Mouse (Mus musculus): ENCODE measurements at regions not wholly inside any gene's neighbourhood (a gene's known extent, or its start where the extent isn't known, plus 50 kb on each side); places are given as distances from the start of the nearest gene placed in this dataset.

DNA sequence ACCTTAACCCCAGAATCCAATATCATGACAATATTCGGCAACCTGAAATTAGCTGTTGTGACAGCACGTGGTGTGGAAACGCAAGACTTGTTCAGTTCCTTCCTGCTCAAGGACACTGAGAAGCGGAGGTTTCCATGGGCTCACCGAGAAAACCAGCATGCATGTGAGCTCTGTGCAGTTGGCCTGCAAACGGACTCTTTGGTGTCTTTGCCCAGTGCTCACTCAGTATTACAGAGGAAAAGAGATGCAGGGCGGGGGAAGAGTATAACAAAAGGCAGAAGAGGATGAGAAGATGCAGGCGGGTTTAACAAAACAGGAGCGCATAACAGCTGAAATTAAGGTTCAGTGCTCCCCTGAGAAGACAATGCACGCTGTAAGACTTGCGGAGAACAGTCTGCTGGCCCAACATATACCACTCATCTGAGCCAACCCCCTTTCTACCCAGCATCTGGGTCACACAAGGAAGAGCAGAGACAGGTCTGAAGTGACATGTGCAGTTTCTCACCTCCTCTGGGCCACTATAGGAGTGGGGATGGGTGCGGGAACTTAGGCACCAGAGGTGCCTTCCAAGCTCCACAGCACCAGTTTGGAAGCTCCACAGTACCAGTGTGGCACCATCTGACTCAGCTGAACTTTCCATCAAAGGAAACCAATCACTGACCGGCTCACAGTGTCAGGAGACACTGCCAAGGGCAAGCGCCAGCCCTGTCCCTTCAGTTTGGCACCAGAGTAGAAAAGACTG, 133.6 kb upstream of the Klf7 start:
- Histone ChIP-seq H3K27ac (peak overlapping the region; percentile 83), H3K4me3 (peak overlapping the region; percentile 28; the same call in 1 of the 2 replicates)
- TF ChIP-seq CTCF (conservative IDR thresholded peaks at IDR 0.05): no peak
- peak in 1 of 2 experiments; percentile 16 for DNase-seq (ENCODE audit: low spot score in 2 of 2)

DNA sequence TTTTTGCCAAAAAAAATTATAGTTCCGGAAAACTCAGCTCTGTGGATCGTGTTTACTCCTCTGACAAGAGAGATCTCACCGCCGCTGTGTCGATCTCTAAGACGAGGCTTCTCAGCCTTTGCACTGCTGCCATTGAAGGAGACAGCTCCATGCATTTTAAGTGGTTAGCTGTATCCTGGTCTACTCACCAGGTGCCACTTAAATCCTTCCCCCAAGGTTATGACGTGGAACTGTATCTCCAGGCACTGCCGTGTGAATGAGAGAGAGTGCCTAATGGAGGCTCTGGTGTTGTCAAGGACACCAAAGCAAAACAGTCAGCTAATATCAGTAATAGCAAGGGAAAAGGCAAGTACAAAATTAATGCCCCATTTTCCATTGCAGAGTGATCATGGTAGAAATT, 132.6 kb upstream of the Klf7 start:
- TF ChIP-seq CTCF (conservative IDR thresholded peaks at IDR 0.05): no peak
- peak overlapping the region; percentile 0; the same call in 1 of the 2 replicates for H3K4me3 ChIP-seq
- H3K27ac ChIP-seq: peak overlapping the region; percentile 76
- no peak for DNase-seq (ENCODE audit: low spot score in 2 of 2)

DNA sequence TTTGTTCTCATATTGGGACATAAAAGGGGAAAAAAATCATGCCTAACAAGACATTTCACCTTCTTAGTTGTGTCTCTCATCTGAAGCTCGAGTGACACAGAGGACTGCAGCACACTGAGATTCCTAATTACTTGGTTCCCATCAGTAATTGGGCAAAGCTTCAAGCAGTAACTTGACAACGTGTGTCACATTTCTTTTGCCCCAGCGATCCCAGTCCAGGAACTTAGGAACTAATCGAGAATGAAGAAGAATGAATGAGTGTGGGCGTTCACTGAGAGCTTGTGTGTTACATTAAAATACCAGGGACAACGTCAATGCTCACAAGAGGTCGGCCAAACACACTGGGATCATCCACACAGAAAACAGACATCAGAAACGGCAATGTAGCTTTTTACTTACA, 131.9 kb upstream of the Klf7 start:
- DNase-seq (ENCODE audit: low spot score in 2 of 2): no peak
- peak overlapping the region; percentile 23; the same call in 1 of the 2 replicates for H3K27ac ChIP-seq
- no peak overlapping the region; the same call in 1 of the 2 replicates for H3K4me3 ChIP-seq
- no peak for TF ChIP-seq CTCF (conservative IDR thresholded peaks at IDR 0.05)

DNA sequence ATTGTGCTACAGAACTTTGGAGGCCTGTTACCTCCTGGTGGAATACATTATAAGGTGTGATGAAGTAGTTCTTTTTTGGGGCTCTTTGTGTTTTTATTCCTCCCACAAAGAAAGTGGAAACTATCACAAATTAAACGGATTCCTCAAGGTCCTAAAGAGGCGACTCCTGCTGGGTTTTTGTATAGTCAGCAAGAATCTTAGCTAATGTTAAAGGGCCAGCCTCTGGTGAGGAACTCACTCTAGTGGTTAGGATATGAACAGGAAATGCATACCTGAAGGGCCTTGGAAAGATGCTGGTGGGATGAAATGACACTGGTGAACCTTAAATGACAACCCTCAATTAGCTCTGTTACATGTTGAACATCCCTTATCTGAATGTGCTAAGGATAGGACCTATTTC, 120.3 kb upstream of the Klf7 start:
- no peak for DNase-seq (ENCODE audit: low spot score in 2 of 2)
- no peak for TF ChIP-seq CTCF (conservative IDR thresholded peaks at IDR 0.05)
- H3K4me3 ChIP-seq: no peak overlapping the region
- no peak overlapping the region for H3K27ac ChIP-seq

DNA sequence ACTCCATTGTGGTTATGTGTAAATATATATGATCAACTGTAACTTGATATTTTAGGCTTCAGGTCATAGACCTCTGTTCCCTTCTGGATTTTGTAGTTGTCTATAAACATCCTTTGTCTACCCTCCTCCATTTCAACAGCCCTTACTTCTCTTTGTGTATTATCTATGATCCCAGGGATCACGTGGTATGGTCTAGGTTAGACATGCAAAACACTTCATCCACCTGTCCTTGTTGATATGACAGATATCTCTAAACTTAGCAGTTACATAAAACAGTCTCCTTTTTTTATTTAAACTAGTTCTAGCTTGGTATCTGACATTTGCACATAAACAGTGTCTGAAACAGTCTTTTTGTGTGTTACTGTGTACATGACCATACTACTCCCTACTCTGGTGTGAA, 107.6 kb upstream of the Klf7 start:
- Histone ChIP-seq H3K4me3 (no peak overlapping the region), H3K27ac (no peak overlapping the region)
- DNase-seq (ENCODE audit: low spot score in 2 of 2): no peak
- no peak for TF ChIP-seq CTCF (conservative IDR thresholded peaks at IDR 0.05)

DNA sequence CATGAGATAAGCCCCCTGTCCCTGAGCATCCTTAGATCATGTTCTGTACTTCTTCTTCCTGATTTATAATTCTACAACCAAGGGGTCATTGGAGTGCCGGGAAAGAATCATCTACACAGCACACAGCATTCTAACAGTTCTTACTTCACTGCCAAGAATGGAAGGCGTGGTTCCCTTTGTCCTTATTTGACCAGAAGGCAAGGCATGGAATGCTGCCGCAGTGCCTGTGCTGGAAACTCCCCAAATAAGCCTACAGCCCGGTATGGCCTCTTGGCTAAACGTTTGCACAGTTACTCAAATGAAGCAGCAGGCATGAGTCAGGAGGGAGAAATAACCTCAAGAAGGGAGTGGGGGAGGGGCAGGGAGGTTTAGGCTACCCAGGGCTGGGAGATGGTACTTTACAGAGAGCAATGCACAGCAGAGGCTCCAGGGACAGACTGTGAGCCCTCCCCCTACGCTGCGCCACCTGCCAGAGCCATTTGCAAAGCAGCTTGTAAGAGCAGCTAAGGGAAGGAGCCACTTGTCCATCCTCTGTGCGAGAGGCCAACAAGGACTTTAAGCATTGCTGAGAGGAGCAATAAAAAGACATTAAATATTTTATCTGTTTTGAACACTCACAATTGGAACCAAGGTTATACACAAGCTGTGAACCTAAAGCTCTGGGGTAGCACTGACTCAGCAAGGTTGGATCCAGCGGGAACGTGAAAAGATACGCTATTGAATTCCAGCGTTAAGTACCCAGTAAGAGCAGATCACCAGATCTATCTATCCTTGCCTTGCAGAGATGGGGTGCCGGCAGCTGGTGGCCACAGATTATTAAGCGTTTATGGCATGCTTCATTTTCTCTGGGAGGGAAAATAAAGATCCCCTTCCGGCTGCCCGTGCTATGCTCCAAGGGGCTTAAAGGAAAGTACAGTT, 104.2 kb upstream of the Klf7 start:
- H3K27ac ChIP-seq: peak overlapping the region; percentile 24
- DNase-seq (ENCODE audit: low spot score in 2 of 2): peak; percentile 42 to 54
- TF ChIP-seq CTCF (conservative IDR thresholded peaks at IDR 0.05): no peak
- H3K4me3 ChIP-seq: no peak overlapping the region

DNA sequence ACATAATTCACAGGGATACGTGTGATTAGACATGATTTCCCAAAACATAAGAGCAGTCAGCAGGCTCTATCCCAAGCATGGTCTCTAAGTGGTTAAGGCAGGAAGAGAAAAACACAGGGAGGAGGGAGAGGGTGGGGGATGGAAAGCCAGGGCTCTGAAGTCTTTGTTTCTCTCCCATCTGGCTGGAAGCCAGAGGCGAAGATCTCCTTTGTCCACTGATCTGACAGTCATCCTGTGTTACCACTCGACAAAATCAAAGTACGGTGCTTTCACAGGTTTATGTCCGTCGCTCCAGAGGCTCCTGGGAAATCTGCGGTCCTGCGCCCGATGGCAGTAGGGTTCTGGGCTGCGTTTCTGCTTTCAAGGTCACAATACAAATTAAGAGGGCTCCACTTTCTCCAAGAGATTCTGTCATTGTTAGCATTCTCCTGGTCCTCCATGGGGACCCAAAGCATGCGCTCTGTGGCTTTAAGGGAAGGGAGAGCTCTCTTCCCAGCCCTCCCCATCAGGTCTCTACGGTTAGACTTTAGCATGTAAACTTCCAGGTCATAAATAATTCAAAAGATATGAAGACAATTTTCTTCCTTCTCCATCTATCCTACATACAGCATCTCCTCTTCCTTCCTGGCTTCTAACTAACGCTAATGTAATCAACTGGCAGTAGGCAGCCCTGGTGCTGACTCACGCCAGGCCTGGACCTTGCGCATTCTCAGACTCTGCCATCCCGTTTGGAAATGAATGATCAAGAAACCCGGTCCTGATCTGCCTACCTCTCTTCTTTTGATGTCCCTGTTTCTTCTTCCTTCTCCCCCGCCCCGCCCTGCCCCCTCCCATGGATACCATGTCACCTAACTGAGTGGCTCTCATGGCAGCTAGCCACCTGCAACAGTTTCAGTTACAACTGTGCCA, 102.0 kb upstream of the Klf7 start:
- DNase-seq (ENCODE audit: low spot score in 2 of 2): no peak
- H3K27ac ChIP-seq: peak overlapping the region; percentile 58
- no peak for TF ChIP-seq CTCF (conservative IDR thresholded peaks at IDR 0.05)

DNA sequence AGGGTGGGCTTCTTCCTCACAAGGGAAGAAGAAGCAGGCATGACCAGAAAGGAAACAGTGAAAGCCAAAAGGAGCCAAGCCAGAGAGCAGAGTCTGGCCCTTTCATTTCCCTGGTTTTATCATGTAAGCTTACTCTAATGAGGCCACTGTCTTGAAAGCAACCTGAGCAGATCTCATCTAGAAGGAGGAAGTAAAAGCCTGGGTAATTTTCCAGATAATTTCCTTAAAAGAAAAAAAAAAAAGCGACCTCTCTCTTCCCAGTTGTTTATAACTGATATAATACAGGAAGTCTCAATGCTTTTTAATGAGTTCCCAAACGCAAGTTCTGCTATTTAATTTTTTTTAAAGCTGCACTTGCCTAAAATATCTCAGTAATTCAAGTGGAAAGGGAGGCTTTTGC, 100.4 kb upstream of the Klf7 start:
- TF ChIP-seq CTCF (conservative IDR thresholded peaks at IDR 0.05): no peak
- H3K27ac ChIP-seq: peak overlapping the region; percentile 58

More for the DNA sequence above, 102.0 kb upstream of the Klf7 start:
- peak overlapping the region; percentile 28 for H3K4me3 ChIP-seq

DNA sequence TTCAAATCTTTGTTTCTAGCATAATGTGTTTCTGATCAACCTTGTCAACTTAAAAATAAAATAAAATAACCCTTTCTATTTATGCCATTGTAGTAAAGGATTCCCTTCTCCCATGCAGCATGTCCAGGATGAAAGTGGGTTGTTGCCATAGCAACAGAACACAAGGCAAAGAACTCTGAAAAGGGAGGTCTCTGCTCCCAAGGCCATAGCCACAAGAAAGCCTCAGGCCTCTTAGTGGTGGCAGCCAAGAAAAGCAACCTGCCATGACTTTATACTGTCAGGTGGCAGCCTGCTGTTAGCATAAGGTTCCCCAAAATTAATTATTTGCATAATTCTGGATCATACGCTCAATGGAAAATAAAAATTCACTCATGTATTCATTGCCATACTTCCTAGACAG, 98.4 kb upstream of the Klf7 start:
- Histone ChIP-seq H3K27ac (peak overlapping the region; percentile 29; the same call in 1 of the 2 replicates), H3K4me3 (no peak overlapping the region)
- TF ChIP-seq CTCF (conservative IDR thresholded peaks at IDR 0.05): 0 out of 2 replicates have a peak, but pooled peaks have one; percentile 12
- no peak for DNase-seq (ENCODE audit: low spot score in 2 of 2)

More for the DNA sequence above, 100.4 kb upstream of the Klf7 start:
- DNase-seq (ENCODE audit: low spot score in 2 of 2): no peak
- H3K4me3 ChIP-seq: no peak overlapping the region

DNA sequence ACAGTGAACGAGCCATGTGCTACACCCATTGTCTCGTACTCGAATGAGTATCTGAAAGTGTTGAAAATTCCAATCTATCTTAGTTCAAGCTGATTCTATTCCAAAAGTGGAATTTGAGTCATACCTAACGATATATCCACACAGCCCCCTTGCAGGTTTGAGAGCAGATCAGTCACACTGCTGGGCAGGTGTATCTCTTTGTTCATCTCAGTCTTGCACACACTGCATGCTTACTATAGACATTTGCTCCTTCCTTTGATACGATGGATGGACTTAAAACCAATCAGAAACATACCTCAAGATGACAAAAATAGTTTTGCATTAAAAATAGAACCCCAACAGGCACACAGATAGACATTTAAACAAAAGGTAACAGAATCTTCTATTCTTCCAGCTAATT, 98.0 kb upstream of the Klf7 start:
- TF ChIP-seq CTCF (conservative IDR thresholded peaks at IDR 0.05): no peak
- Histone ChIP-seq H3K4me3 (no peak overlapping the region), H3K27ac (0 out of 2 replicates have a peak overlapping the region, but pooled peaks have one; percentile 9)
- DNase-seq (ENCODE audit: low spot score in 2 of 2): no peak

DNA sequence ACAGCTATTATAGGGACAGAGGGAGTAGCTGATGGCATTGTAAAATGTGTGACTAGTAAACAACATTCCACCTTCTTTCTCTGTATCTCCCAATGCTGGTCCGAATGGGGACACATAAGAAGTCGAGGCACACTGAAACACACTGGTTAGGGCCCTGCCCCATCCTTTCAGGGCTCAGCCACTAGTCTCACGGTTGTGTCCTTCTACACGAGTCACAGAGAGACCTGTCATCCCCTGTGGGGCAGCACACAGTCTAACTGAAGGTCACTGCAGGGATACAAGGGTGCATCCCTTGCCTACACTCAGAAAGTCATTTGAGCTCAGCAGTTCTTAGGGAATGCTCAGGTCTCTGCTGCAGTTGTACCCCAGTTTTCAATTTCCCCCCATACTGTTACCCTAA, 93.6 kb upstream of the Klf7 start:
- H3K4me3 ChIP-seq: no peak overlapping the region
- H3K27ac ChIP-seq: no peak overlapping the region
- DNase-seq (ENCODE audit: low spot score in 2 of 2): no peak
- no peak for TF ChIP-seq CTCF (conservative IDR thresholded peaks at IDR 0.05)

DNA sequence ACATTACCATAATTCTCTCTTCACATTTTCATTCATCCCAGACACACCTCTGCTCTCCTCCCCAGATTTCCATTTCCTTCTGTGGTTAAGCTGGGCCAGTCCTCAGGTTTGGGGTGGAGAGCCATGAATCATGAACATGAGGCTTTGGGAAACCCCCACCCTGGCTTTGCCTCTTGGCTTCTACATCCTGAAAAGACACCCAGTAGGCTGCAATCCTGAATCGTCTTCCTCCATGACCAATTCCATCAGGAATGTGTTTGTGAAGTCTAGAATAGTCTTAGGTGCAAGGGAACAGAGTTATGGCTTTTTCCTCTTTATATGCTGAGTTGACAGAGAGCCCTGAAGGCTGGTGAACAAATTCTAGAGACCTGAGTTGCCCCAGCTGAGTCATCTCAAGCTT, 87.0 kb upstream of the Klf7 start:
- TF ChIP-seq CTCF (conservative IDR thresholded peaks at IDR 0.05): no peak
- no peak overlapping the region for H3K27ac ChIP-seq
- no peak for DNase-seq (ENCODE audit: low spot score in 2 of 2)
- H3K4me3 ChIP-seq: no peak overlapping the region

All from layer of hippocampus, adult 2 months (tissue).